Comparison of ENCODE assay signal across 28 mouse cellular contexts in genomic region chrX:73490186-73490585, GRCm38 (mm10). TPM values are rescaled to one million over a fixed set of nuclear protein-coding genes. Genes with fewer than 3 reads are reported as not detected.
DNase-seq lines count a peak whose midpoint lies in the region; ATAC-seq and TF ChIP-seq lines count a peak whose summit lies in the region.
"Had no signal": no experiment of that assay in that cellular context is flagged by ENCODE, and none has a peak within 500 bp of the region (broad histone marks: within the 10 kb centered on the region; RNA-seq: fewer than 3 reads in every experiment).

No protein-coding gene starts in this region.

- no peak for TF ChIP-seq CTCF in embryonic fibroblast, embryonic 13.5 days (IDR thresholded peaks at IDR 0.05; ENCODE audit: borderline replicate concordance, insufficient read depth, low read length)

- H3K36me3 ChIP-seq in embryonic facial prominence, embryonic 13.5 days: peaks cover 20% of the 10 kb centered on the region; the same call in 1 of the 2 replicates
- H3K36me3 ChIP-seq in embryonic facial prominence, embryonic 10.5 days (replicated peaks): no peaks in the 10 kb centered on the region
- H3K36me3 ChIP-seq in limb, embryonic 15.5 days: peaks cover 26% of the 10 kb centered on the region
- no peaks in the 10 kb centered on the region for H3K36me3 ChIP-seq in limb, embryonic 10.5 days
- H3K36me3 ChIP-seq: forebrain, embryonic 12.5 days; forebrain, embryonic 15.5 days; heart, embryonic 12.5 days; heart, embryonic 15.5 days; hindbrain, embryonic 10.5 days; hindbrain, embryonic 13.5 days; intestine, embryonic 15.5 days had no signal

- no peaks in the 10 kb centered on the region for H3K9me3 ChIP-seq in embryonic facial prominence, embryonic 13.5 days
- no peaks in the 10 kb centered on the region for H3K9me3 ChIP-seq in embryonic facial prominence, embryonic 10.5 days
- no peaks in the 10 kb centered on the region for H3K9me3 ChIP-seq in limb, embryonic 15.5 days
- no peaks in the 10 kb centered on the region for H3K9me3 ChIP-seq in limb, embryonic 10.5 days (replicated peaks)
- H3K9me3 ChIP-seq: forebrain, embryonic 12.5 days; forebrain, embryonic 15.5 days; heart, embryonic 12.5 days; heart, embryonic 15.5 days; hindbrain, embryonic 10.5 days; hindbrain, embryonic 13.5 days; intestine, embryonic 15.5 days had no signal

- H3K9ac ChIP-seq in embryonic facial prominence, embryonic 13.5 days: no peak overlapping the region
- no peak overlapping the region for H3K9ac ChIP-seq in limb, embryonic 15.5 days
- H3K9ac ChIP-seq: forebrain, embryonic 12.5 days; forebrain, embryonic 15.5 days; heart, embryonic 12.5 days; heart, embryonic 15.5 days; hindbrain, embryonic 13.5 days; intestine, embryonic 15.5 days had no signal

- no peak overlapping the region for H3K4me3 ChIP-seq in embryonic facial prominence, embryonic 13.5 days
- H3K4me3 ChIP-seq in embryonic facial prominence, embryonic 10.5 days: no peak overlapping the region
- H3K4me3 ChIP-seq in limb, embryonic 15.5 days: no peak overlapping the region
- H3K4me3 ChIP-seq in limb, embryonic 10.5 days: no peak overlapping the region
- no peak overlapping the region for H3K4me3 ChIP-seq in embryonic fibroblast, embryonic 13.5 days (ENCODE audit: insufficient read depth, low read length)
- H3K4me3 ChIP-seq: erythroblast, embryonic 14.5 days; forebrain, embryonic 12.5 days; forebrain, embryonic 15.5 days; heart, embryonic 12.5 days; heart, embryonic 15.5 days; hindbrain, embryonic 10.5 days; hindbrain, embryonic 13.5 days; intestine, embryonic 15.5 days had no signal

- peaks cover 29% of the 10 kb centered on the region for H3K4me1 ChIP-seq in embryonic facial prominence, embryonic 13.5 days
- H3K4me1 ChIP-seq in embryonic facial prominence, embryonic 10.5 days: 0 out of 2 replicates have a peak, but pooled peaks cover 7% of the 10 kb centered on the region
- H3K4me1 ChIP-seq in limb, embryonic 15.5 days: peaks cover 30% of the 10 kb centered on the region
- H3K4me1 ChIP-seq in limb, embryonic 10.5 days: peaks cover 5% of the 10 kb centered on the region; the same call in 1 of the 2 replicates
- H3K4me1 ChIP-seq in embryonic fibroblast, embryonic 13.5 days (ENCODE audit: control insufficient read depth, insufficient read depth, low read length): peaks cover 6% of the 10 kb centered on the region; the same call in 1 of the 2 replicates
- H3K4me1 ChIP-seq: forebrain, embryonic 12.5 days; forebrain, embryonic 15.5 days; heart, embryonic 15.5 days; hindbrain, embryonic 10.5 days; hindbrain, embryonic 13.5 days; intestine, embryonic 15.5 days had no signal

- no peak for DNase-seq in embryonic facial prominence, embryonic 10.5 days (ENCODE audit: low spot score)
- DNase-seq in limb, embryonic 10.5 days (ENCODE audit: low spot score): no peak
- DNase-seq in ovary, adult 18-20 months (ENCODE audit: low spot score): no peak
- DNase-seq: adrenal gland, postnatal 10 days; cerebellum, adult 11 months; cerebellum, adult 2 months; cerebellum, adult 9-11 months; cerebellum, postnatal 25 days; gastrocnemius, postnatal 14 days; heart, adult 18-20 months; heart, postnatal 10 days; heart, postnatal 36 days; kidney, adult 2 months had no signal

- H3K27ac ChIP-seq in embryonic facial prominence, embryonic 13.5 days: peak overlapping the region; percentile 66
- H3K27ac ChIP-seq in embryonic facial prominence, embryonic 10.5 days (replicated peaks): no peak overlapping the region
- H3K27ac ChIP-seq in limb, embryonic 15.5 days: peak overlapping the region; percentile 38; the same call in 1 of the 2 replicates
- no peak overlapping the region for H3K27ac ChIP-seq in limb, embryonic 10.5 days
- peak overlapping the region; percentile 77 for H3K27ac ChIP-seq in embryonic fibroblast, embryonic 13.5 days (ENCODE audit: insufficient read depth, low read length)
- H3K27ac ChIP-seq: forebrain, embryonic 12.5 days; forebrain, embryonic 15.5 days; heart, embryonic 15.5 days; hindbrain, embryonic 10.5 days; hindbrain, embryonic 13.5 days; intestine, embryonic 15.5 days had no signal

- TF ChIP-seq POLR2A in embryonic fibroblast, embryonic 13.5 days (IDR thresholded peaks at IDR 0.05; ENCODE audit: low read depth, low read length): no peak

- 0 out of 2 replicates have a peak overlapping the region, but pooled peaks have one; percentile 1 for H3K4me2 ChIP-seq in embryonic facial prominence, embryonic 13.5 days
- no peak overlapping the region for H3K4me2 ChIP-seq in limb, embryonic 15.5 days
- H3K4me2 ChIP-seq: forebrain, embryonic 12.5 days; forebrain, embryonic 15.5 days; heart, embryonic 12.5 days; heart, embryonic 15.5 days; hindbrain, embryonic 13.5 days; intestine, embryonic 15.5 days had no signal

- no peak for ATAC-seq in embryonic facial prominence, embryonic 13.5 days (ENCODE audit: insufficient number of reproducible peaks, insufficient read depth, low FRiP score, low TSS enrichment, low read depth)
- no peak for ATAC-seq in limb, embryonic 15.5 days (ENCODE audit: insufficient number of reproducible peaks, low FRiP score, low TSS enrichment, low read depth)
- ATAC-seq: activated CD4-positive, CD25-positive, alpha-beta regulatory T cell, adult 4 months; CD4-positive, CD25-positive, alpha-beta regulatory T cell, adult 4 months; forebrain, embryonic 15.5 days; hindbrain, embryonic 16.5 days; intestine, embryonic 15.5 days had no signal

- peaks cover 4% of the 10 kb centered on the region; the same call in 1 of the 2 replicates for H3K27me3 ChIP-seq in embryonic facial prominence, embryonic 13.5 days
- peaks cover 56% of the 10 kb centered on the region for H3K27me3 ChIP-seq in embryonic facial prominence, embryonic 10.5 days (replicated peaks; ENCODE audit: low read depth, poor library complexity, severe bottlenecking)
- no peaks in the 10 kb centered on the region for H3K27me3 ChIP-seq in limb, embryonic 15.5 days
- H3K27me3 ChIP-seq in limb, embryonic 10.5 days (ENCODE audit: low read depth, poor library complexity, severe bottlenecking): peaks cover 73% of the 10 kb centered on the region
- H3K27me3 ChIP-seq: forebrain, embryonic 15.5 days had no signal

- 39% methylated on average over 4 of the region's 4 CpGs for WGBS in embryonic facial prominence, embryonic 13.5 days
- WGBS in embryonic facial prominence, embryonic 10.5 days: 58% methylated on average over 4 of the region's 4 CpGs
- WGBS in limb, embryonic 15.5 days: 27% methylated on average over 4 of the region's 4 CpGs
- WGBS in limb, embryonic 10.5 days: 55% methylated on average over 4 of the region's 4 CpGs

RNA-seq across cellular contexts. Expression of gene Bgn, which starts 6.8 kb away (rescaled TPM):
- polyA plus RNA-seq in embryonic facial prominence, embryonic 13.5 days (2015; fragmentation: Nextera tagmentation; extraction: Ambion mirVana): 121 and 154 TPM in 2 replicates
- 15.7 and 19.3 TPM in 2 replicates for polyA plus RNA-seq in embryonic facial prominence, embryonic 10.5 days (2016; fragmentation: Nextera tagmentation; extraction: Ambion mirVana)
- polyA plus RNA-seq in limb, embryonic 15.5 days (2015; fragmentation: Nextera tagmentation; extraction: Ambion mirVana): 243 and 288 TPM in 2 replicates
- 7.9 and 11.5 TPM in 2 replicates for polyA plus RNA-seq in limb, embryonic 10.5 days (2016; fragmentation: Nextera tagmentation; extraction: Ambion mirVana)
- polyA plus RNA-seq in embryonic fibroblast, embryonic 13.5 days (2011; ENCODE audit: insufficient read length, low read depth, missing spikeins): 6,335 and 6,763 TPM in 2 replicates
- polyA plus RNA-seq: activated CD4-positive, CD25-positive, alpha-beta regulatory T cell, adult 4 months; CD4-positive, CD25-positive, alpha-beta regulatory T cell, adult 4 months had no signal

RNA-seq across cellular contexts. Expression of gene Atp2b3, which starts 12.7 kb away (rescaled TPM):
- 0.24 and 0.28 TPM in 2 replicates for polyA plus RNA-seq in embryonic facial prominence, embryonic 13.5 days (2015; fragmentation: Nextera tagmentation; extraction: Ambion mirVana)
- polyA plus RNA-seq in embryonic facial prominence, embryonic 10.5 days (2016; fragmentation: Nextera tagmentation; extraction: Ambion mirVana): 0.25 and 0.39 TPM in 2 replicates
- 0.41 and 0.97 TPM in 2 replicates for polyA plus RNA-seq in limb, embryonic 15.5 days (2015; fragmentation: Nextera tagmentation; extraction: Ambion mirVana)
- 0.05 and 0.06 TPM in 2 replicates for polyA plus RNA-seq in limb, embryonic 10.5 days (2016; fragmentation: Nextera tagmentation; extraction: Ambion mirVana)
- not detected in 2 replicates for polyA plus RNA-seq in embryonic fibroblast, embryonic 13.5 days (2011; ENCODE audit: insufficient read length, low read depth, missing spikeins)
- polyA plus RNA-seq: activated CD4-positive, CD25-positive, alpha-beta regulatory T cell, adult 4 months; C2C12; CD4-positive, CD25-positive, alpha-beta regulatory T cell, adult 4 months; erythroblast, embryonic 14.5 days had no signal

RNA-seq across cellular contexts. Expression of gene Haus7, which starts 31.3 kb away (rescaled TPM):
- polyA plus RNA-seq in embryonic facial prominence, embryonic 13.5 days (2015; fragmentation: Nextera tagmentation; extraction: Ambion mirVana): 83.0 and 96.2 TPM in 2 replicates
- polyA plus RNA-seq in embryonic facial prominence, embryonic 10.5 days (2016; fragmentation: Nextera tagmentation; extraction: Ambion mirVana): 94.0 and 99.8 TPM in 2 replicates
- polyA plus RNA-seq in limb, embryonic 15.5 days (2015; fragmentation: Nextera tagmentation; extraction: Ambion mirVana): 53.8 and 54.7 TPM in 2 replicates
- polyA plus RNA-seq in limb, embryonic 10.5 days (2016; fragmentation: Nextera tagmentation; extraction: Ambion mirVana): 98.4 and 102 TPM in 2 replicates
- 25.2 and 33.5 TPM in 2 replicates for polyA plus RNA-seq in embryonic fibroblast, embryonic 13.5 days (2011; ENCODE audit: insufficient read length, low read depth, missing spikeins)

RNA-seq across cellular contexts. Expression of gene Trex2, which starts 55.0 kb away (rescaled TPM):
- polyA plus RNA-seq in embryonic facial prominence, embryonic 13.5 days (2015; fragmentation: Nextera tagmentation; extraction: Ambion mirVana): 0.55 TPM in 1 of 2 replicates, not detected in the other
- 0.15 TPM in 1 of 2 replicates, not detected in the other for polyA plus RNA-seq in embryonic facial prominence, embryonic 10.5 days (2016; fragmentation: Nextera tagmentation; extraction: Ambion mirVana)
- polyA plus RNA-seq in limb, embryonic 15.5 days (2015; fragmentation: Nextera tagmentation; extraction: Ambion mirVana): 12.5 and 18.3 TPM in 2 replicates
- polyA plus RNA-seq in limb, embryonic 10.5 days (2016; fragmentation: Nextera tagmentation; extraction: Ambion mirVana): not detected in 2 replicates
- polyA plus RNA-seq in embryonic fibroblast, embryonic 13.5 days (2011; ENCODE audit: insufficient read length, low read depth, missing spikeins): not detected in 2 replicates
- polyA plus RNA-seq: activated CD4-positive, CD25-positive, alpha-beta regulatory T cell, adult 4 months; C2C12; CD4-positive, CD25-positive, alpha-beta regulatory T cell, adult 4 months; cerebellum, adult 2 months; erythroblast, embryonic 14.5 days; forebrain, embryonic 12.5 days; forebrain, embryonic 15.5 days; heart, embryonic 12.5 days; heart, embryonic 15.5 days; hindbrain, embryonic 13.5 days; hindbrain, embryonic 16.5 days; intestine, embryonic 15.5 days; kidney, adult 2 months had no signal

Comparison
In these comparisons a context has a peak if more than half of its experiments do, and no peak if none do; other contexts are left out.
1. H3K27ac ChIP-seq: peak in embryonic facial prominence, embryonic 13.5 days (single experiment), limb, embryonic 15.5 days (single experiment) and embryonic fibroblast, embryonic 13.5 days (single experiment); none in embryonic facial prominence, embryonic 10.5 days (single experiment) and limb, embryonic 10.5 days (single experiment).
2. RNA of gene Bgn, which starts 6.8 kb away (polyA plus RNA-seq): 6,335 to 6,763 TPM in embryonic fibroblast, embryonic 13.5 days; 243 to 288 TPM in limb, embryonic 15.5 days, 121 to 154 TPM in embryonic facial prominence, embryonic 13.5 days, 15.7 to 19.3 TPM in embryonic facial prominence, embryonic 10.5 days and 7.9 to 11.5 TPM in limb, embryonic 10.5 days; every median in the first group is over 10 times any median in the second.